Mouse (Mus musculus) testis, adult 2 months (tissue): ENCODE data around the gene 4932411N23Rik.

Experiments used
- CTCF ChIP-seq: fragments of 200-500 bp; IDR thresholded peaks from 2 replicates; pipeline ENCODE4 v1.5.1; 2012; ENCODE audit warnings: low read depth, mild to moderate bottlenecking, inconsistent platforms, low read length, moderate library complexity; ENCODE audit not compliant: control insufficient read depth, insufficient read depth, insufficient replicate concordance
- POLR2A ChIP-seq: fragments of 200-500 bp; IDR thresholded peaks from 2 replicates; pipeline ENCODE4 v1.6.1; 2012; ENCODE audit warnings: low read depth, mild to moderate bottlenecking, inconsistent platforms, low read length, moderate library complexity; ENCODE audit not compliant: control insufficient read depth

DNA sequence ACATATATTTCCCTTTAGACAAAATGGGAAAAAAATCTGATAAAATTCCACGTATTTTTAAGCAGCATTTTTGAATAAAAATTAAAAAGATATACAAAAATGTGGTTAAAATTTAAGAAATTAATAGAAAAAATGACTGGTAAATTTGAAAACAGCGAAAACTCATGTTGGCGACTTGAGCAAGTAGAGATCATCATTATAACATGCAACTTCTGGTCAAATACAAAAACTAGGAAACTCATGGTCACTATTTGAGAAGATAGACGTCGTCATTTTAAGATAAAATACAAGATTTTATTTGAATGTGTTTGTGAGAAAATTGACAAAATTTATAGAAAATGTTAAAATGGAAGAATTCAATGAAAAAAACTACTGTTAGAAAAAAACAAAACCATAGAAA lies 35.8 kb downstream of the 4932411N23Rik start:
- TF ChIP-seq POLR2A (no peak), CTCF (no peak)
